Mouse (Mus musculus) thymus, adult 2 months (tissue): Measurements from ENCODE around the gene Fcrl6.

ENCODE experiments used
- CTCF ChIP-seq: fragments of 200-500 bp; IDR thresholded peaks from 2 replicates; pipeline ENCODE4 v1.5.1; 2012; ENCODE audit warnings: mild to moderate bottlenecking, control low read depth, low read length, moderate library complexity, borderline replicate concordance; ENCODE audit not compliant: control insufficient read depth, poor library complexity, insufficient read depth; ENCODE audit errors: extremely low read depth
- POLR2A ChIP-seq: fragments of 200-500 bp; IDR thresholded peaks from 2 replicates; pipeline ENCODE4 v1.6.1; 2012; ENCODE audit warnings: mild to moderate bottlenecking, low read length, control low read depth, moderate library complexity; ENCODE audit not compliant: control insufficient read depth, poor library complexity, insufficient read depth; ENCODE audit errors: extremely low read depth

- TF ChIP-seq CTCF = no peak
- no peak for TF ChIP-seq POLR2A
Observed at GRCm38 (mm10) chr1:172626306-172626705, 24.0 kb upstream of the Fcrl6 start.
